Mouse (Mus musculus): Measurements from ENCODE around the gene Pdlim3.

- no peak for TF ChIP-seq CTCF (IDR thresholded peaks at IDR 0.05 in 2 of 3, conservative IDR thresholded peaks at IDR 0.05 in 1 of 3; ENCODE audit: control insufficient read depth in 1 of 3, insufficient read depth in 1 of 3, low read depth in 2 of 3, low read length in 3 of 3, poor library complexity in 1 of 3, severe bottlenecking in 1 of 3)
- TF ChIP-seq EP300 (IDR thresholded peaks at IDR 0.05; ENCODE audit: low read depth in 1 of 2, low read length in 2 of 2), result no peak
- no peak for TF ChIP-seq SMC3 (IDR thresholded peaks at IDR 0.05; ENCODE audit: low read depth, low read length)
- TF ChIP-seq MAZ (IDR thresholded peaks at IDR 0.05; ENCODE audit: low read depth, low read length), result no peak
- no peak for TF ChIP-seq ZNF384 (IDR thresholded peaks at IDR 0.05; ENCODE audit: low read depth, low read length)
- TF ChIP-seq ELF1 (IDR thresholded peaks at IDR 0.05; ENCODE audit: low read depth, low read length), result no peak
- TF ChIP-seq NELFE (IDR thresholded peaks at IDR 0.05; ENCODE audit: low read depth, low read length), result no peak
- no peak for TF ChIP-seq POLR2A (IDR thresholded peaks at IDR 0.05; ENCODE audit: control insufficient read depth in 1 of 2, insufficient read depth in 1 of 2, low read depth in 1 of 2, low read length in 2 of 2, poor library complexity in 1 of 2)
- TF ChIP-seq MAFK (IDR thresholded peaks at IDR 0.05; ENCODE audit: borderline replicate concordance, low read depth, low read length), result no peak
- no peak for TF ChIP-seq GATA1 (IDR thresholded peaks at IDR 0.05; ENCODE audit: low read depth, low read length)
Measured at GRCm38 (mm10) chr8:45901626-45902025, 16.4 kb downstream of the Pdlim3 start.

Measured in MEL (cell line).